Mouse (Mus musculus): ENCODE measurements around the gene Slc16a6.

DNA sequence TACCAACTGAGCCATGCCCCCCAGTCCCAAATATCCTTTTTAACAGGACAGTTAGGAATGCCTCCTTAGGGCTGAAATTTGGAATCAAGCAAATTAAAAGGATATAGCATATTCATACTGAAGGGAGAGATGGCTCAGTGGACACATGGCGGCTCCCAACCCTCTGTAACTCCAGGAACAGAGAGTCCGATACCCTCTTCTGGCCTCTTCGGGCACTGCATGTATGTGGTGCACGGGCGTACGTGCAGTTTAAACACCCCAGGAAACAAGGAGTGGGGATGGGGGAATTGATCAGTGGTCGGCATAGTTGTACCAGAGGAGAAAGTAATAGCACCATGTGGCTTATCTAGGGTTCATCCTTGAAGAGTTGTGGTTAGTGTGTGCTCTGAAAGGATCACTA lies 28.8 kb downstream of the Slc16a6 start:
- TF ChIP-seq GATA1 (IDR thresholded peaks at IDR 0.05; ENCODE audit: borderline replicate concordance, low read length) (no peak), FLI1 (IDR thresholded peaks at IDR 0.05; ENCODE audit: low read length) (no peak)
